Mouse (Mus musculus) urinary bladder, postnatal 4 days (tissue): Measurements from ENCODE around the gene Adgrl3.

Source experiments
- DNase-seq, 2 experiments: peaks; one replicate each; pipeline ENCODE4 v3.0.0; 2021 to 2022; ENCODE audit warnings: low spot score in 2 of 2

Gene Adgrl3

GRCm38 (mm10) chr5:81073875-81074274 lies 53.9 kb downstream of the Adgrl3 start:
- DNase-seq = no peak

- DNase-seq = no peak
Measured at GRCm38 (mm10) chr5:81076377-81076776, 56.4 kb downstream of the Adgrl3 start.

- no peak for DNase-seq
Measured at GRCm38 (mm10) chr5:81077031-81077430, 57.1 kb downstream of the Adgrl3 start.

DNA sequence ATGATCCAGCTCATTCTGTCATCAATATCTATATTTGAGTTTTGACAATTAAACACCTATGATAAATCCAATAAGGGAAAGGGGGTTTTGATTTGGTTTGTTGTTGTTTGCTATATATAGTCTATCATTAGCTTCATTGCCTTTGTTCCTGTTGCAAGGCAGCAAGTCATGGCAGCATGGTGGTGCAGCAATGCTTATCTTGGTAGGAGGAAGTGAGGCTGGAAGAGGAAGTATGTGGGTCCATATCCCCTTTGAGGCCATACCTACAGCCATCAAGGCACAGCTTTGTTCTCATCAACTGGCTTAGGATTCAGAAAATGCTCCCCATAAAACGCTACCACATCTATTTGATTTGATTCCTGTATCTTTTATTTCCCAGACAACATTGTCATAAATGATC lies 58.1 kb downstream of the Adgrl3 start:
- no peak for DNase-seq

- no peak for DNase-seq
Measured at GRCm38 (mm10) chr5:81083698-81084360, 63.9 kb downstream of the Adgrl3 start.

- no peak for DNase-seq
Measured at GRCm38 (mm10) chr5:81085152-81085551, 65.2 kb downstream of the Adgrl3 start.

- no peak for DNase-seq
Measured at GRCm38 (mm10) chr5:81088667-81089066, 68.7 kb downstream of the Adgrl3 start.

GRCm38 (mm10) chr5:81094618-81095017 lies 74.7 kb downstream of the Adgrl3 start:
- no peak for DNase-seq

DNA sequence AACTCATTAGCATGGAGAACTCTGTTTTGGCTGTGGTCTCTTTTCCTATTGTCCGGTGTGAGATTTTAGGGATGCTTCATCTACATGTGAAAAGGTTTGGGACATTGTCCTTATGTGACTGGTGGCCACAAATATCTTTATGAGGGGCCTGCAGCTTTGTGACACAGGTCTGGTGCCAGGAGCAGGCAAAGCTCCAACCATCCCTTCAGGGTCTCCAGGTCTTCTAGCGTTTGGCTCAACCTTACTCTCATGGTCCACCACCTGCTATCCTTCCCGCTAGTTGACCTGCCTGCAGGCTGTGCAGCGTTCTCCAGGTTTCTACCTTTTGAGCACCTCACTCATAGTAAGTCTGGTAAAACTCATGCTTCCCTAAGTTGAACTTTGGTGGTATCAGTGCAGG lies 77.2 kb downstream of the Adgrl3 start:
- no peak for DNase-seq

GRCm38 (mm10) chr5:81107431-81107830 lies 87.5 kb downstream of the Adgrl3 start:
- DNase-seq = no peak

DNA sequence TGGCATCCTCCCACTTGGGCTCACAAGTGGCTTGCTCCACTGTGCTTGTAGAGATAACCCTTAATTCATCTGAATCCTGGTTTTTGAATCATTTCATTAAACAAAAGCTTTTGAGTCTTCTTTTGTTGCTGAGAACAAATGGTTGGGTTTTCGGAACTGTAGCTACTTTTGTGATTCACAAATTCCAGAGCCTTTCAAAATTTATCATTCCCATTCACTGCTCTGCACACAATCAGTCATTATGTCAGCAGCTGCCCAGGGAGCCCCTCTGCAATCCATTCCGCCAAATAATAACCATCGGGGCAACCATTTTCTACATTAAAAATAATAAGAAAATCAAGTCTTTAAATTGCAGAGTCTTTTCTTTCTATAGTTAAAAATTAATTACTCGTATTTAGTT lies 104.5 kb downstream of the Adgrl3 start:
- no peak for DNase-seq

DNA sequence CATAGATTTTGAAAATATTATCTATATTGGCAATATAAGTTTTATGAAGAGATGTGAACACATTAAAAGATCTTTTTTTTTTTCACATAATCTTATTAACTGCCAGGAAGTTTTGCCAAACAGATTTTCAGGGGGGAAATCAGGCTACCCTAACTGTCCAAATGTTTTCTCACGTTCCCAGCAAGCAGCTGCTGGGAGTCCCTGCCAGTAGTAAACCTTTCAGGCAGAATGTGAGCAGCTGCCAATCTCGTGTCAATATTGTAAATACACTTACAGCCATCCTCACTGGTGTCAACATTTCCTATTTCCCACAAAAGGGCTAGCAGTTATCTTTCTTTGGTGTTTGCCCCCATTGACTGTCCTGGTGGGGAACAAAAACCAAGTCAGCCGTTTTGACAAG lies 107.7 kb downstream of the Adgrl3 start:
- no peak for DNase-seq

DNA sequence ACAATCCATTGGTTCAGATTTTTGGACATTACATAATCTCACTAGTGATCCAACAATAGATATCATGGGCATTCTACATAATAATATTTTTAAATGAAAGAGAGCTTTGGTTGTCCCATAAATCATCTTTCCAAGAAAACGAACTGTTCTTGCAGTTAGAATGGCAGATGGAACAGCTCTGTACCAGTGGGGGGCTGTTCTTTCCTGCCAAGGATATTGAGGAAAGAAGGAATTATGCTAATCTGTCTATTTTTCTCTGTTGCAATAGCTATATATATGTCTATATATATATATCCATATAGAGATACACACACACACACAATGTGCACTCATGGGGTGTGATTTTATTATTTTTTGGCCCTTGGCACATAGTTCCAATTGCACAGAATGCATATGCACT lies 116.5 kb downstream of the Adgrl3 start:
- no peak for DNase-seq

GRCm38 (mm10) chr5:81155791-81156190 lies 135.9 kb downstream of the Adgrl3 start:
- no peak for DNase-seq

- no peak for DNase-seq
Measured at GRCm38 (mm10) chr5:81156281-81156680, 136.3 kb downstream of the Adgrl3 start.

GRCm38 (mm10) chr5:81156796-81157195 lies 136.9 kb downstream of the Adgrl3 start:
- DNase-seq = no peak

- DNase-seq = no peak
Measured at GRCm38 (mm10) chr5:81159013-81159412, 139.1 kb downstream of the Adgrl3 start.

DNA sequence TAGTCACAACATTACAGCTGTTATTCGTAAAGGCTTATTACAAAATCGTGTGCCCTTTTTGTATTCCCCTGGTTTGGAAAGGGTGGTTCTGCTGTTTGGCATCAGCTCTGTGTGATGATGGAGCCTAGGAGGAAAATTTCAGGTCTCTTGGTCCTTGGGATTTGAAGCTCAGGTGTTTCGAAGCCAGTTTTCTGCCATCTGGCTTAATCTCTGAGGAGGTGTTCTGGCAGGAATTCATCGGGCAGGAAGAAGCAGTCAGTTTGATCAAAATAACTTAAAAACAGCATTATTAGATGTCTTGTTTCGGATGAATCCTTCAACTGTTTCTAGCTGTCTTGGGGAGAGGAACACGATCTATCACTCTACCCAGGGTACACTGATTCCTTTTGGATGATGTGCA lies 140.5 kb downstream of the Adgrl3 start:
- DNase-seq = no peak

- no peak for DNase-seq
Measured at GRCm38 (mm10) chr5:81188871-81189485, 169.0 kb downstream of the Adgrl3 start.

GRCm38 (mm10) chr5:81200354-81200753 lies 180.4 kb downstream of the Adgrl3 start:
- no peak for DNase-seq

GRCm38 (mm10) chr5:81201885-81202284 lies 181.9 kb downstream of the Adgrl3 start:
- DNase-seq = no peak

GRCm38 (mm10) chr5:81218500-81219057 lies 198.6 kb downstream of the Adgrl3 start:
- DNase-seq = no peak

GRCm38 (mm10) chr5:81224465-81224864 lies 204.5 kb downstream of the Adgrl3 start:
- DNase-seq = no peak
